Mouse (Mus musculus) natural killer cell, adult 2 months (primary cell): ENCODE measurements around the gene Adss.

Source experiments
- DNase-seq, 2 experiments: peaks; one replicate each; pipeline ENCODE4 v3.0.0; 2022; ENCODE audit warnings: low spot score in 2 of 2

Adss gene

GRCm38 (mm10) chr1:177727883-177728525, 68.3 kb downstream of the Adss start:
- DNase-seq: no peak

DNA sequence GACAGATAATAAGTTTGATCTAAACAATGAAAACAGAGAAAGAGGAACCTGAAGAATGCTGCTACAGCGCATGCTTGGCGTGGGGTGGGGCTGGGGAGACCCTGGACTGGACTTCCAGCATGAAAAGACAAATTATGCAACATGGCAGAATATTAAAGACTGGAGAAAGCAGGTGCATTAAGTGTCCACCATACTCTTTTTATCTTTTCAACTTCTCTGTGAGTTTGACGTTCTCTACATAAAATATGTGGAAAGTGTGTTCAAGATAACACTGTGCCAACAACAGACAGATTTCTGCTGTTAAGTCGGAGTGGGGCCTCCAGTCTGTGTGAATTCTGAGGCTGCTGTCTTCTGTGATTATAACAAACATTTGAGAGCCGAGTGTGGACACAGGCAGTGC, 69.4 kb downstream of the Adss start:
- DNase-seq: no peak

DNA sequence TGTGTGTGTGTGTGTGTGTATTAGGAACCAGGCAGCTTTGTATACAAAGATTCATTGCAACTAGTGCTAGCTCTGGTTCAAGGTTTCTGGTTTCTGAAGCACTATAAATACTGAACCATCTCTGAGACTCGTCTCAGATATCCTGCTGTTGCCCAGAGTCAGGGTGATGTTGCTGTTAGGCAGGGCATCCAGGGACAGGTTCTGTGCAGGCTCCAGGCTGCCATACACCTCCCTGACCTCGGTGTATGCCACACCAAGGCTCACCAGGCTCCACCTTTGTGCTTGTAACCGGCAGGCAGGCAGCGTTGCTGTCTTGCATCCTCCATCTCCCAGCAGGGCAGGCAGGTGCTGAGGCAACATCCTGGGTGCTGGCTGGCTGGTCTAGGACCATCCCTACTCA, 72.5 kb downstream of the Adss start:
- DNase-seq: no peak

GRCm38 (mm10) chr1:177719029-177719427, 77.3 kb downstream of the Adss start:
- no peak for DNase-seq

DNA sequence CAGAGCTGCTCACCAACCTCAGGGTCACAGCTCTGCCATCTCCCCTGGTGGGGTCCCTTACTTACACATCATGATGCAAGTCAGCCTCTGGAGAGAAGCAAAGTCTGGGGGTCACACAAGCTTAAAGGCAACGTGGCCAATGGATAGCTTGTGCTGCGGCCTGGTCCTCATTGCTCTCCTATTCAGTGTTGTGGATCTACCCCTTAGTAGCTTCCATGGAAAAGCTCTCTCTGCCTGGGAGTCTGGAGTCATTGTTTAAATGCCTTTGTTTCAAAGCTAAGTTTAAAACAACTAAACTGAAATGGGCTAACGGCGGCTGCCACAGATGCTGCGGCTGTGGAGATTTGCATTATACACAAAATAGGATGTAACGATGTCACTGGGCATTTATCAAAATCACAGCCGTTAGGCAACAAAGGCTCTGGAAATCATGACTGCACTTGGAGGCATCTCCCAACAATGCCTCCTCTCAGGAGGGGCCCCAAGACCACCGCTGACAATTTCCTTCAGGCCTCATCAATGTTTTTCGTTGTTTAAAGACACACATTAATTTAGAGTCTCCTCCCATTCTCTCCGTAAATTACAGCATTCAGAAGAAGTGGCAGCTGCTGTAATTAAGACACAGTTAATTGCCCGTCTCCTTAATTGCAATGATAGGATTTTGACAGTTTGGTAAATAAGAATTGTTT, 77.8 kb downstream of the Adss start:
- no peak for DNase-seq

- DNase-seq: no peak
These were observed 79.1 kb downstream of the Adss start for GRCm38 (mm10) chr1:177717057-177717835.

- DNase-seq: no peak
These were observed 79.9 kb downstream of the Adss start for GRCm38 (mm10) chr1:177716448-177716847.

DNA sequence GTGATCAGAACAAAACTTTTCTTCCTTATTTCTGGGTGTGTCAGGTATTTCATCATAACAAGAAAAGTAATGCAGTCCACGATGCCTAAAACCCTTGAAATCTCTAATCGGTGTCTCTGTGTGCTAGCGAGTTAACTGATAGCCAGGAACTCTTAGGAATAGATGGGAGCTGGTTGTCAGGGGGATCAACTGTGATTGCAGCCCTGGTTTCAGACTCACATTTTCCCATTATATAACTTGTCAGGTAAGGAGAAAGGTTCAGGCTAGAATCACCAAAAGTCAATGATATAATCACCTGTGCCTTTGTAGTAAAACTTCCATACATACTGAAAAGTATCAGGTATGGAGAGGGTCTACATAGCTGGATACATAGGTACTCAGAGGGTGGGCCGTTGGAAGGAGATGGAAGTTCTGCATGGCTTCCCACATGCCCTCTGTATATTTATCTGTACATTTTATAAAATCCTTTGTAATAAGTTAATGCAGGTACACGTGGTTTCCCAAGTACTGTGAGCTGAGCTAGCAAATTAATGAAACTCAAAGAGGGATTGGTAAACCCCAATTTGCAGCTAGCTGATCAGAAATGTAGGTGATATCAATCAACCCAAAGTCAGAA, 81.8 kb downstream of the Adss start:
- no peak for DNase-seq

DNA sequence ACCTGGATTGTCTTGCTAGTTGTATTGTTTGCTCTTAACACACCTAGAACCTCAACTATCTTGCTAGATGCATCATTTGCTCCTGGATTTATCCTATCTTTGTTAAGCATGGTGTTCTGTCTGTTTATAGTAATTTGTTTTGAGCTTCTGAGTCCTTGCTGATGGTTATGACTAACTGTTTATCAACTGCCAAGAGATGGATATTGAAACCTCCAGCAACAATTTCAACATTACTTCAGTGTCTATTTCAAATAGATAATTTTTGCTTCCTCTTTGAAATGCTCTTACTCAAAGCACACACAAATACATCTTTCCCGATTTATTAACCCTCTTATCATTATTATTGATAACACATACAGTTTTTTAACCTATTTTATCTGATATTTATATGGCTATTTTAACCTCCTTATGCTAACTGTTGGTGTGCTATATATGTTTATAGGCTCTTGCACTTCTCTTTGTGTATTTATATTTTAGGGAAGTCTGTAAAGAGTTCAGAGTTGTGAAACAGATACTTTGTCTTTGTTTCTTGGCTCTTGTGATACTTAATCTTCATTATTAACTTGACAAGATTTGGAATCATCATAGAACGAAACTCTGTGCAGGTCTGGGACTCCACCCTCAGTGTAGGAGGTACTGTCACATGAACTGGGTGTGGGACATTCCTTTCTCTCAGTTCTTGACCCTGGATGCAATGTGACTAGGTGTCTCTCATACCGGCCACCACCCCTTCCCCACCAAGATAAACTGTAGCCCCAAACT, 82.5 kb downstream of the Adss start:
- no peak for DNase-seq
